Mouse (Mus musculus): Measurements from ENCODE around the gene Rpp40. TPM values are rescaled to one million over a fixed set of nuclear protein-coding genes. Genes with fewer than 3 reads are reported as not detected.

Rpp40 gene
- 10 to 100 TPM; 11.8 to 17.2 TPM for total RNA-seq (2021)
- long read RNA-seq, experiment 1, full-length matches to known transcripts, result 14 of 14 reads
- long read RNA-seq, experiment 1, partial matches to known transcripts, result 0 of 14 reads
- long read RNA-seq, experiment 1, other reads (novel, unspliced or antisense), result 0 of 14 reads
- long read RNA-seq, experiment 2, full-length matches to known transcripts, result 7 of 7 reads
- long read RNA-seq, experiment 2, partial matches to known transcripts, result 0 of 7 reads
- long read RNA-seq, experiment 2, other reads (novel, unspliced or antisense), result 0 of 7 reads

- peak; percentile 93 for DNase-seq (ENCODE audit: low spot score)
Measured at GRCm38 (mm10) chr13:35905879-35906481, at the start of gene Rpp40. Gene Rpp40 (minus strand): TSS chr13:35906359.

- no peak for DNase-seq (ENCODE audit: low spot score)
Measured at GRCm38 (mm10) chr13:35949814-35950455, 43.8 kb upstream of the Rpp40 start.

GRCm38 (mm10) chr13:35947354-35948000 is 41.3 kb upstream of the Rpp40 start:
- peak; percentile 70 for DNase-seq (ENCODE audit: low spot score)

- no peak for DNase-seq (ENCODE audit: low spot score)
Measured at GRCm38 (mm10) chr13:35946659-35947353, 40.6 kb upstream of the Rpp40 start.

GRCm38 (mm10) chr13:35940934-35941333 is 34.8 kb upstream of the Rpp40 start:
- DNase-seq (ENCODE audit: low spot score), result no peak

- DNase-seq (ENCODE audit: low spot score), result no peak
Measured at GRCm38 (mm10) chr13:35939871-35940665, 33.9 kb upstream of the Rpp40 start.

- no peak for DNase-seq (ENCODE audit: low spot score)
Measured at GRCm38 (mm10) chr13:35937991-35938390, 31.8 kb upstream of the Rpp40 start.

- DNase-seq (ENCODE audit: low spot score), result no peak
Measured at GRCm38 (mm10) chr13:35911476-35911875, 5.3 kb upstream of the Rpp40 start.

- no peak for DNase-seq (ENCODE audit: low spot score)
Measured at GRCm38 (mm10) chr13:35905378-35905777, 781 bp downstream of the Rpp40 start.

GRCm38 (mm10) chr13:35892866-35893265 is 13.3 kb downstream of the Rpp40 start:
- no peak for DNase-seq (ENCODE audit: low spot score)

- peak; percentile 69 for DNase-seq (ENCODE audit: low spot score)
Measured at GRCm38 (mm10) chr13:35886121-35886725, 19.9 kb downstream of the Rpp40 start.

- DNase-seq (ENCODE audit: low spot score), result no peak
Measured at GRCm38 (mm10) chr13:35880555-35881046, 25.6 kb downstream of the Rpp40 start.

GRCm38 (mm10) chr13:35879519-35879918 is 26.6 kb downstream of the Rpp40 start:
- DNase-seq (ENCODE audit: low spot score), result no peak

GRCm38 (mm10) chr13:35879068-35879467 is 27.1 kb downstream of the Rpp40 start:
- no peak for DNase-seq (ENCODE audit: low spot score)

GRCm38 (mm10) chr13:35878282-35878681 is 27.9 kb downstream of the Rpp40 start:
- peak; percentile 20 for DNase-seq (ENCODE audit: low spot score)

- DNase-seq (ENCODE audit: low spot score), result no peak
Measured at GRCm38 (mm10) chr13:35875396-35875795, 30.8 kb downstream of the Rpp40 start.

- DNase-seq (ENCODE audit: low spot score), result no peak
Measured at GRCm38 (mm10) chr13:35871107-35871506, 35.1 kb downstream of the Rpp40 start.

- no peak for DNase-seq (ENCODE audit: low spot score)
Measured at GRCm38 (mm10) chr13:35870659-35871058, 35.5 kb downstream of the Rpp40 start.

- peak; percentile 7 for DNase-seq (ENCODE audit: low spot score)
Measured at GRCm38 (mm10) chr13:35860916-35861315, 45.2 kb downstream of the Rpp40 start.

- no peak for DNase-seq (ENCODE audit: low spot score)
Measured at GRCm38 (mm10) chr13:35857486-35857885, 48.7 kb downstream of the Rpp40 start.
